Mouse (Mus musculus): ENCODE measurements at regions not wholly inside any gene's neighbourhood (a gene's known extent, or its start where the extent isn't known, plus 50 kb on each side); places are given as distances from the start of the nearest gene placed in this dataset.

GRCm38 (mm10) chr11:24613529-24613928 lies 535.7 kb downstream of the Bcl11a start:
- Histone ChIP-seq H3K36me3 (no peaks in the 10 kb centered on the region), H3K9me3 (no peaks in the 10 kb centered on the region), H3K4me1 (replicated peaks) (no peaks in the 10 kb centered on the region), H3K27ac (no peak overlapping the region), H3K27me3 (ENCODE audit: insufficient read depth, poor library complexity, severe bottlenecking) (no peaks in the 10 kb centered on the region), H3K4me3 (no peak overlapping the region)
- DNase-seq (ENCODE audit: low spot score): no peak
- 75% methylated on average over 5 of the region's 5 CpGs for WGBS

- Histone ChIP-seq H3K9me3 (no peaks in the 10 kb centered on the region), H3K27me3 (ENCODE audit: insufficient read depth, poor library complexity, severe bottlenecking) (no peaks in the 10 kb centered on the region), H3K36me3 (no peaks in the 10 kb centered on the region), H3K4me1 (replicated peaks) (no peaks in the 10 kb centered on the region), H3K27ac (no peak overlapping the region), H3K4me3 (no peak overlapping the region)
- DNase-seq (ENCODE audit: low spot score): no peak
- 88% methylated on average over 1 of the region's 1 CpGs for WGBS
Observed at GRCm38 (mm10) chr11:24615436-24615835, 537.6 kb downstream of the Bcl11a start.

- no peak for DNase-seq (ENCODE audit: low spot score)
- Histone ChIP-seq H3K27ac (no peak overlapping the region), H3K4me3 (no peak overlapping the region), H3K9me3 (no peaks in the 10 kb centered on the region), H3K4me1 (replicated peaks) (no peaks in the 10 kb centered on the region), H3K36me3 (no peaks in the 10 kb centered on the region), H3K27me3 (ENCODE audit: insufficient read depth, poor library complexity, severe bottlenecking) (no peaks in the 10 kb centered on the region)
- 84% methylated on average over 2 of the region's 2 CpGs for WGBS
Observed at GRCm38 (mm10) chr11:24618586-24618985, 540.7 kb downstream of the Bcl11a start.

GRCm38 (mm10) chr11:24619021-24619420 lies 541.2 kb downstream of the Bcl11a start:
- 79% methylated on average over 4 of the region's 4 CpGs for WGBS
- DNase-seq (ENCODE audit: low spot score): no peak
- no peak overlapping the region for H3K4me3 ChIP-seq
- no peak overlapping the region for H3K27ac ChIP-seq
- H3K36me3 ChIP-seq: no peaks in the 10 kb centered on the region
- no peaks in the 10 kb centered on the region for H3K27me3 ChIP-seq (ENCODE audit: insufficient read depth, poor library complexity, severe bottlenecking)
- no peaks in the 10 kb centered on the region for H3K4me1 ChIP-seq (replicated peaks)
- H3K9me3 ChIP-seq: no peaks in the 10 kb centered on the region

- Histone ChIP-seq H3K27me3 (ENCODE audit: insufficient read depth, poor library complexity, severe bottlenecking) (no peaks in the 10 kb centered on the region), H3K4me1 (replicated peaks) (peaks cover 8% of the 10 kb centered on the region; the same call in 1 of the 2 replicates), H3K9me3 (no peaks in the 10 kb centered on the region), H3K27ac (no peak overlapping the region), H3K36me3 (no peaks in the 10 kb centered on the region), H3K4me3 (no peak overlapping the region)
- 57% methylated on average over 5 of the region's 5 CpGs for WGBS
- DNase-seq (ENCODE audit: low spot score): no peak
Observed at GRCm38 (mm10) chr11:24628619-24629018, 550.8 kb downstream of the Bcl11a start.

DNA sequence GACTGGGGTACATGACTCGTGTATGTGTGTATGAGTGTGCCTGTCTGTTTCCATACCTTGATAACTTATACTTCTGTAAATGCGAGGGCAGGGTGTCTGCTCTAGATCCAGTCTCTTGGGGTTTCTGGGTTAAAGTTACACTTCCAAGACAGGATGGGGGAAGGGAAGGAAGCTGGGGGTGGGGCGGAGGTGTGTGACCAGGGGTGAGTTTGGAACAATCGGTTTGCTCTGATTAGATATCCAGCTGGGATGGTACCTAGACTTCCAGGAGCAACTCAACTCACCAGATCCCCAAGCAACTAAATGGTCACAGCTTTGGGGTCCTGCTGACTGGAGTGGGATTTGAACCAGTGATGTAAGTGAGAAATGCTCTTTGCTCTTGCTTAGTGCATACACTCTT lies 551.6 kb downstream of the Bcl11a start:
- DNase-seq (ENCODE audit: low spot score): no peak
- Histone ChIP-seq H3K4me1 (replicated peaks) (peaks cover 8% of the 10 kb centered on the region; the same call in 1 of the 2 replicates), H3K36me3 (no peaks in the 10 kb centered on the region), H3K9me3 (no peaks in the 10 kb centered on the region), H3K27ac (no peak overlapping the region), H3K4me3 (no peak overlapping the region), H3K27me3 (ENCODE audit: insufficient read depth, poor library complexity, severe bottlenecking) (no peaks in the 10 kb centered on the region)
- WGBS: 67% methylated on average over 4 of the region's 4 CpGs

GRCm38 (mm10) chr11:24630403-24630900 lies 552.6 kb downstream of the Bcl11a start:
- WGBS: 44% methylated on average over 1 of the region's 1 CpGs
- H3K4me3 ChIP-seq: no peak overlapping the region
- no peaks in the 10 kb centered on the region for H3K27me3 ChIP-seq (ENCODE audit: insufficient read depth, poor library complexity, severe bottlenecking)

DNA sequence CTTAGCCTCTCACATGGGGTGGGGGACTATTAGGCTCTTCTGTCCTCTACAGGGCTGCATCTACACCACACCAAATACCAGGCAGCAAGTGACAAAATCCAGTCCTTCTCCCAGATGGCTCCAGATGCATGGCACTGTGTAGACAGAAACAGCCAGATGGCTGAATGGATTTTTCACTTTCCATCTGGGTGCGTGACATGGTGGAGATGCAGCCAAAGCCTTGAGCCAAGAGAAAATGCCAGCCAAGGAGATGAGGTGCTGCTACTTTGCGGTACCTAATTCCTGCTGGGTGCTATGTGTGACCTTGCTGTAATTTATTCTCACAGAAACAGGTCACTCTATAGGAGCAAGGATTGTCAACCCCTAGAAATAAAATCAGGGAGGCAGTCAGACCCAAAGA lies 553.8 kb downstream of the Bcl11a start:
- Histone ChIP-seq H3K4me1 (replicated peaks) (peaks cover 8% of the 10 kb centered on the region; the same call in 1 of the 2 replicates), H3K36me3 (no peaks in the 10 kb centered on the region), H3K4me3 (no peak overlapping the region), H3K27me3 (ENCODE audit: insufficient read depth, poor library complexity, severe bottlenecking) (no peaks in the 10 kb centered on the region), H3K27ac (no peak overlapping the region), H3K9me3 (no peaks in the 10 kb centered on the region)
- no peak for DNase-seq (ENCODE audit: low spot score)
- 95% methylated on average over 2 of the region's 2 CpGs for WGBS

More at GRCm38 (mm10) chr11:24630403-24630900, 552.6 kb downstream of the Bcl11a start:
- H3K27ac ChIP-seq: no peak overlapping the region
- DNase-seq (ENCODE audit: low spot score): no peak
- no peaks in the 10 kb centered on the region for H3K9me3 ChIP-seq
- no peaks in the 10 kb centered on the region for H3K36me3 ChIP-seq
- H3K4me1 ChIP-seq (replicated peaks): peaks cover 8% of the 10 kb centered on the region; the same call in 1 of the 2 replicates

- Histone ChIP-seq H3K9me3 (no peaks in the 10 kb centered on the region), H3K4me3 (no peak overlapping the region), H3K4me1 (replicated peaks) (no peaks in the 10 kb centered on the region), H3K27ac (no peak overlapping the region), H3K27me3 (ENCODE audit: insufficient read depth, poor library complexity, severe bottlenecking) (no peaks in the 10 kb centered on the region), H3K36me3 (no peaks in the 10 kb centered on the region)
- no peak for DNase-seq (ENCODE audit: low spot score)
- whole genome bisulfite sequencing: 85% methylated on average over 4 of the region's 4 CpGs
Observed at GRCm38 (mm10) chr11:24636716-24637115, 558.9 kb downstream of the Bcl11a start.

DNA sequence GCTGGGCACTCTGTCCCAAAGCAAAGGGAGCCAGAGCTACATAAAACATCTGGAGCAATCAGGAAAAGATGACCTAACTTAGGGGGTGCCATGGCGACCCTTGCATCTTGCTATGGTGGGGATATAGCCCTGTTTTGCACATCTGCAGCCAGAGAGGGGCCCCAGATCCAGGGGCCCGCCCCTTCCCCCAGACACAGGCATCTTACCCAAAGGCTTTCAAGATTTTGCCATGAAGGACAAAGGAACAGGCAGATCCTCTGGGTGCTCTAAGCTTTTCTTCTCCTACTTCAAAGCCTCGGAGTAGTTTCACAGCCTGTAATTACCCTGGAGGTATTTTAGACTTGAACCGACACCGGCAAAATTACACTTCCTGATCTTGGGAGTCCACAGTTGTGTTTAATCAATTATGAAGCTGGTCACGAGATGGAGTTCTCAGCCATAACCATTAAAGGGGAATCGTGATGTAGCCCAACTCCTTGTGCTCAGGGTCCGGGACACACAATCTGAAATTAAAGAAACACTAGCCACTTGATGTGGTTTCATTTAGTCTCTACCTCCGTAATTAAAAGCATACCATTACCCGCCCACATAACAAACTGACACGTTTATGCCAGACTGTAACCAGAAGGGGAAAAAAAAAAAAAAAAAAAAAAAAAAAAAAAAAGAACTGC lies 565.7 kb downstream of the Bcl11a start:
- no peak for DNase-seq (ENCODE audit: low spot score)
- no peak overlapping the region for H3K27ac ChIP-seq
- no peak overlapping the region for H3K4me3 ChIP-seq
- H3K27me3 ChIP-seq (ENCODE audit: insufficient read depth, poor library complexity, severe bottlenecking): no peaks in the 10 kb centered on the region
- H3K4me1 ChIP-seq (replicated peaks): 0 out of 2 replicates have a peak, but pooled peaks cover 6% of the 10 kb centered on the region
- 75% methylated on average over 11 of the region's 11 CpGs for WGBS
- no peaks in the 10 kb centered on the region for H3K36me3 ChIP-seq
- H3K9me3 ChIP-seq: no peaks in the 10 kb centered on the region

GRCm38 (mm10) chr11:24652852-24653251 lies 575.0 kb downstream of the Bcl11a start:
- H3K36me3 ChIP-seq: no peaks in the 10 kb centered on the region
- H3K9me3 ChIP-seq: no peaks in the 10 kb centered on the region
- no peak overlapping the region for H3K4me3 ChIP-seq
- DNase-seq (ENCODE audit: low spot score): no peak
- no peak overlapping the region for H3K27ac ChIP-seq
- WGBS: 84% methylated on average over 3 of the region's 3 CpGs
- no peaks in the 10 kb centered on the region for H3K4me1 ChIP-seq (replicated peaks)
- no peaks in the 10 kb centered on the region for H3K27me3 ChIP-seq (ENCODE audit: insufficient read depth, poor library complexity, severe bottlenecking)

DNA sequence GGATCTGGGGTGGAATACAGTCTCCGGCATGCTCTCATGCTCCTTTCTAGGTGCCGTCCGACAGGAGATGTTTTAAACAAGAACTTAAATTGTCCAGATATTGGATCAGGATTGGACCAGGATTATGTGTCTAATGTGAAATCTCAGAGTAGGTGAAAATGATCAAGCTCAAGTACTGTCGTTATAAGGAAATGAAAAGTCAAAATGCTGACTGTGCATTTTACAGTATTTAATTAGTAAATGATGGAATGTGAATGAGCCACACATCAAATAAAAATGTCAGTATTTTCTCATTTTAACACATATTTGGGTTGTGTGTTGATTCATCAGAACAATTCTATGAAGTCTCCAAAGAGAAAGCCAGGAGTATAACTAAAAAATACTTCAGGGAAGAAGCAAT lies 586.2 kb downstream of the Bcl11a start:
- Histone ChIP-seq H3K9me3 (no peaks in the 10 kb centered on the region), H3K27ac (no peak overlapping the region), H3K27me3 (ENCODE audit: insufficient read depth, poor library complexity, severe bottlenecking) (no peaks in the 10 kb centered on the region), H3K4me3 (no peak overlapping the region), H3K36me3 (no peaks in the 10 kb centered on the region), H3K4me1 (replicated peaks) (no peaks in the 10 kb centered on the region)
- no peak for DNase-seq (ENCODE audit: low spot score)
- 94% methylated on average over 4 of the region's 4 CpGs for WGBS

- no peak for DNase-seq (ENCODE audit: low spot score)
- no peaks in the 10 kb centered on the region for H3K36me3 ChIP-seq
- H3K9me3 ChIP-seq: no peaks in the 10 kb centered on the region
- H3K4me3 ChIP-seq: no peak overlapping the region
- 88% methylated on average over 2 of the region's 2 CpGs for WGBS
- no peaks in the 10 kb centered on the region for H3K27me3 ChIP-seq (ENCODE audit: insufficient read depth, poor library complexity, severe bottlenecking)
- no peaks in the 10 kb centered on the region for H3K4me1 ChIP-seq (replicated peaks)
- no peak overlapping the region for H3K27ac ChIP-seq
Observed at GRCm38 (mm10) chr11:24665310-24665709, 587.5 kb downstream of the Bcl11a start.
